Mouse (Mus musculus) embryonic facial prominence, embryonic 13.5 days (tissue): ENCODE measurements around the gene Lrfn4. TPM values are rescaled to one million over a fixed set of nuclear protein-coding genes. Genes with fewer than 3 reads are reported as not detected.

Experiments
- ATAC-seq: fragments of 200-750 bp; cut with Nextera tagmentation; 2 replicates; pipeline ENCODE4 v1.8.0; 2017; ENCODE audit warnings: low read depth; ENCODE audit not compliant: insufficient number of reproducible peaks, insufficient read depth, low FRiP score, low TSS enrichment
- H3K27ac ChIP-seq: fragments of 300-500 bp; sonication (generic); 2 replicates; pipeline ENCODE4 v1.5.1; 2015; ENCODE audit warnings: moderate library complexity, mild to moderate bottlenecking, inconsistent platforms
- H3K27me3 ChIP-seq: fragments of 300-500 bp; sonication (generic); 2 replicates; pipeline ENCODE4 v1.6.1; 2015; ENCODE audit warnings: mild to moderate bottlenecking, inconsistent platforms
- H3K36me3 ChIP-seq: fragments of 300-500 bp; sonication (generic); 2 replicates; pipeline ENCODE4 v1.6.1; 2015; ENCODE audit warnings: mild to moderate bottlenecking, inconsistent platforms
- H3K4me1 ChIP-seq: fragments of 300-500 bp; sonication (generic); 2 replicates; pipeline ENCODE4 v1.6.1; 2015; ENCODE audit warnings: inconsistent platforms
- H3K4me2 ChIP-seq: fragments of 300-500 bp; sonication (generic); 2 replicates; pipeline ENCODE4 v1.6.1; 2015; ENCODE audit warnings: moderate library complexity, mild to moderate bottlenecking, inconsistent platforms
- H3K4me3 ChIP-seq: fragments of 300-500 bp; sonication (generic); 2 replicates; pipeline ENCODE4 v1.5.1; 2015; ENCODE audit warnings: mild to moderate bottlenecking, inconsistent platforms
- H3K9ac ChIP-seq: fragments of 300-500 bp; sonication (generic); 2 replicates; pipeline ENCODE4 v1.6.1; 2015; ENCODE audit warnings: mild to moderate bottlenecking, inconsistent platforms
- H3K9me3 ChIP-seq: fragments of 300-500 bp; sonication (generic); 2 replicates; pipeline ENCODE4 v1.6.1; 2016; ENCODE audit warnings: inconsistent platforms
- WGBS: fragments of 180-500 bp; shearing (Covaris S2); methylation state at CpG from one replicate; pipeline ENCODE4 v1.1.7; 2015; ENCODE audit warnings: mixed read lengths; 5-methylcytosine and 5-hydroxymethylcytosine counted together
- microRNA-seq: library from miRNA; unstranded; fragments of <30 nt; microRNA quantifications from one replicate; pipeline ENCODE4, GENCODE M21; 2016
- polyA plus RNA-seq: library from polyadenylated mRNA; unstranded; fragments of >200 nt; fragmentation: Nextera tagmentation; extraction: Ambion mirVana; gene quantifications from 2 replicates; pipeline ENCODE4 v1.2.1, GENCODE M21; 2015

The Lrfn4 gene
- polyA plus RNA-seq, 1 experiment from 2014 or later = 9.9 TPM

DNA sequence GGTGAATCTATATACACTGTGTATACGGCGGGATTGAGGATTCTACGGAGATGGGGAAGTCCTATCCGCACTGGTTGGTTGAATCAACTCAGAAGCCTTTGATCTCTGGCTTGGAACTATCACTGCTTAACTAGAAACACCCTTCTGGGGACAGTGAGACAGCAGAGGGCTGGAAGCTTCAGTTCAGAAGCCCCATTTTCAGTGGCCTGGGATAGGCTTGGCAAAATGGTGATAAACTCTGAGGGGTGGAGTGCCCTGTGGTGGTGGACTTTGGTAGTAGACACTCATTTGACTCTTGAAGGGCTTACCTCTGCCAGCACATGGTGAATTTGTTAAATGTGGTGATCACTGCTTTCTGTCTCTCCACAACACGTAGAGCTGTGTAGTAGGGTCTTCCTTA is 49.8 kb downstream of the Lrfn4 start:
- Histone ChIP-seq H3K36me3 (no peaks in the 10 kb centered on the region), H3K9ac (no peak overlapping the region), H3K4me2 (no peak overlapping the region), H3K4me3 (no peak overlapping the region), H3K4me1 (no peaks in the 10 kb centered on the region), H3K27ac (no peak overlapping the region), H3K9me3 (no peaks in the 10 kb centered on the region), H3K27me3 (no peaks in the 10 kb centered on the region)
- ATAC-seq = no peak
- WGBS = 87% methylated on average over 5 of the region's 5 CpGs

Small RNA genes within 50 kb of the gene (microRNA-seq; reads per million reads assigned to microRNA genes)
- gene Mir6986 = not detected

Other genes starting within 250 kb of the Lrfn4 start
- gene Kdm2a, start 217.4 kb downstream of the Lrfn4 start, polyA plus RNA-seq = 53.6 and 59.4 TPM in 2 replicates
- gene Rhod, start 176.2 kb downstream of the Lrfn4 start, polyA plus RNA-seq = 39.2 and 42.7 TPM in 2 replicates
- gene Syt12, start 138.2 kb downstream of the Lrfn4 start, polyA plus RNA-seq = 2.0 and 2.3 TPM in 2 replicates
- gene 2010003K11Rik, start 117.1 kb downstream of the Lrfn4 start, polyA plus RNA-seq = not detected in 2 replicates
- gene Pcx, start 105.2 kb downstream of the Lrfn4 start, polyA plus RNA-seq = 24.8 and 26.3 TPM in 2 replicates
- gene Rce1, start 10.0 kb upstream of the Lrfn4 start, polyA plus RNA-seq = 62.5 and 66.6 TPM in 2 replicates
- 5.2 and 8.0 TPM in 2 replicates for gene Gm960, start 83.0 kb upstream of the Lrfn4 start, polyA plus RNA-seq
- gene Sptbn2, start 95.5 kb upstream of the Lrfn4 start, polyA plus RNA-seq = 2.6 and 2.9 TPM in 2 replicates
- 107 and 114 TPM in 2 replicates for gene Rbm4b, start 140.8 kb upstream of the Lrfn4 start, polyA plus RNA-seq
- 82.5 and 98.2 TPM in 2 replicates for gene Rbm4, start 178.2 kb upstream of the Lrfn4 start, polyA plus RNA-seq
- gene Gm21992, start 195.9 kb upstream of the Lrfn4 start, polyA plus RNA-seq = 42.5 and 51.4 TPM in 2 replicates
- gene Rbm14, start 196.0 kb upstream of the Lrfn4 start, polyA plus RNA-seq = 84.7 and 87.6 TPM in 2 replicates
- gene Ccs, start 223.7 kb upstream of the Lrfn4 start, polyA plus RNA-seq = 60.9 and 64.3 TPM in 2 replicates
- 0.06 and 0.26 TPM in 2 replicates for gene Ccdc87, start 223.7 kb upstream of the Lrfn4 start, polyA plus RNA-seq
- 40.4 and 45.8 TPM in 2 replicates for gene Ctsf, start 239.5 kb upstream of the Lrfn4 start, polyA plus RNA-seq